Mouse (Mus musculus) neutrophil, adult 5-6 weeks (primary cell): ENCODE measurements around the gene Cfap77. TPM values are rescaled to one million over a fixed set of nuclear protein-coding genes. Genes with fewer than 3 reads are reported as not detected.

Experiments
- ATAC-seq: fragments of 151-379, 151-347 bp; 2 replicates; pipeline ENCODE4 v1.8.0; 2017; ENCODE audit warnings: mild to moderate bottlenecking, moderate TSS enrichment; ENCODE audit not compliant: insufficient number of reproducible peaks, poor library complexity, low FRiP score, severe bottlenecking; ENCODE audit errors: extremely low read depth
- total RNA-seq: library from RNA; stranded (forward); fragments of 200-1000 nt; gene quantifications from 2 replicates; pipeline ENCODE4 v1.2.3, GENCODE M21; 2017

The Cfap77 gene
- total RNA-seq, 1 experiment from 2014 or later, result not detected

DNA sequence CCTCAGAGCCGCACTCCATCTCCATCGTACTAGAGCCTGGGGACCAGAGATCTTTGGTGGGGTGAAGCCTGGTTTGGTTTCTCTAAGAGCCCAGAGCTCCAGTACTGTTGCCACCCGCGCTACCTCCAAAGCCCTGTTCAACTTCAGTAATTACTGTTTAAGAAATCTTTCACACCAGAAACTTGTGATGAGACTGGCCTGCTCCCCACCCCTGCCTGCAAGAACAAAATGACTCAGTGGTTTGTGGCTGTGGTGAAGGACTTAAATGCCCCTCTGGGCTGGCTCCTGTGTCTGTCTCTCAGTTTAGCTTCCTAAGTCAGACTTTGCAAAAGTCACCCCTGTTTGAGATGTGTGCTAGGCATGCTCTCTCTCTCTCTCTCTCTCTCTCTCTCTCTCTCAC, 141.9 kb downstream of the Cfap77 start:
- no peak for ATAC-seq

GRCm38 (mm10) chr2:28912039-28912700, 142.7 kb downstream of the Cfap77 start:
- ATAC-seq, result no peak

- no peak for ATAC-seq
These were observed 143.4 kb downstream of the Cfap77 start for GRCm38 (mm10) chr2:28911331-28912038.

DNA sequence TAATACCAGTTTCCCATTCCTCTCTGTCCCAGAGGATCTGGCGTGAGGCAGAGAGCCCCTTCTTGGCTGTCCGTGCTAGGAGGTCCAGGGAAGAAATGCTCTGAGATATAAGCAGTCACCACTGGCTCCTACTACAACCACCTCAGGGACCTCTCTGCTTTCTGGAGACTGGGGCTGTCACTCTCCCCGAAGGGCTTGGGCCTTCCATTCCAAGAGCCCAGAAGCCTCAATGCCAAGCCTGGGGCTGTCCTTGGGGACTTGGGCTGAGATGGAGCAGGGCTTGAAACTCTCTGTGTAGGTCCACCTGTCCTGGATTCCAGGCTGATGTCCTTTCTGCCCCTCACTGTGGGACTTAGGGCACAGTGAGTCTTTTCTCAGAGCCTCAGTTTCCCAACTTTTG, 144.0 kb downstream of the Cfap77 start:
- ATAC-seq, result no peak

DNA sequence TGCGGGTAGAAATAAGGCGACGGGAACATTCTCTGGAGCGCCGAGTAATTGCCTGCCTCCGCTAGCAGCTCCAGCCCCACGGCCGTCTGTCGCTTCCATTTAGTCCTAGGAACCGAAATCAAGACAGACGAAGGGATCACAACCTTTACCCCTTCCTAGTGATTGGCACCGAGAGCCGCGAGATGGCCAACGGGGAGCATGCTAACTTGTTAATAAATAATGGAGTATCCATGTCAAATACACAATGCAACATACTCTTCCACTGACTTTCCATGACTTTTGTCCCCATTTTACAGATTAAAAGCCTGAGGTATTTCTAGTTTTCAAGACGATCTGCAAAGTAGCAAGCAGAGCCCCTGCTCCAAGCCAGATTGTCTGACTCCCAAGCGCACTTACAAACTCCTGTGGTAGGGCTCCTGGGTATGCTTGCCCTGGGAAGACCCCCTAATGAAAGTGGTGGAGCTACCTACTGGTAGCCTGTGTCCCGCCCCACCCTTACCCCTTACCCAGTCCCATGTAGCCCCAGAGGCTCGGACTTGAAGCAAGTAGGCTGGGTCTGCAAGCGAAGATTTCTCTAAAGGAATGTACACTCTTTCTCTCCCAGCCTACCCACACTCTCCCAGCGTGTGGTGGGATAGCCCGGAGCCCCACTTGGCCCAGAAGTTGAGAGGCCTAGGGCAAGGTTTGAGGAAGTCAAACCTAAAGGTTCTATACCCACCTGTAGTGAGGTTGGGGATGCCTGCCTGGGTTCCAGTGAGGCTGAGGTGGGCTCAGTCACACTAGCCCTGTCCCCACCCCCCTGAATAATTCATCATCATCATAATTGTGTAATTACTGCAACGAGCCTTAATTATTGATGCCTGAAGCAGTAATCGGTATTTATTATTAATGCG, 144.8 kb downstream of the Cfap77 start:
- no peak for ATAC-seq

- ATAC-seq, result no peak
These were observed 145.6 kb downstream of the Cfap77 start for GRCm38 (mm10) chr2:28909186-28909817.

- no peak for ATAC-seq
These were observed 146.3 kb downstream of the Cfap77 start for GRCm38 (mm10) chr2:28908389-28909153.

- ATAC-seq, result no peak
These were observed 147.0 kb downstream of the Cfap77 start for GRCm38 (mm10) chr2:28907691-28908388.

GRCm38 (mm10) chr2:28905561-28905960, 149.3 kb downstream of the Cfap77 start:
- no peak for ATAC-seq

GRCm38 (mm10) chr2:28904786-28905185, 150.1 kb downstream of the Cfap77 start:
- ATAC-seq, result no peak

DNA sequence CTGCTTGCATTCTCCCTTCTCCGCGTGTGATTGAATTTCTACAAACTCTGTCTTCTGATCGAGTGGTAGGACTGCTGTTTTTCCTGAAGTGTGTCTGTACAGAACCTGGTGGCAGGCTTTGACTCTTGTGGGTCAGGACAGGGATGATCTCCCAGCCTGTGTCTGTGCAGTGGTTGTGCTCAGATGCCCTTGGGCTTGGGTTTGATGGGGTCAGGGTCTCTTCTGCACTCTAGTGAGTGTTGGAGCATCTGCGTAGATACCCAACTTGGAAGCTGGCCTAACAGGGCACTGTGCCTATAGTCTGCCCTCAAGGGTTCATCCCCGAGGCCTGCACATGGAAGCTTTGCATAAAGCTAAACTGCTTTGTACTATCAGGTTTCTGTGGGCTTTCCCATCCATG, 151.0 kb downstream of the Cfap77 start:
- no peak for ATAC-seq

- no peak for ATAC-seq
These were observed 152.6 kb downstream of the Cfap77 start for GRCm38 (mm10) chr2:28902291-28902690.

DNA sequence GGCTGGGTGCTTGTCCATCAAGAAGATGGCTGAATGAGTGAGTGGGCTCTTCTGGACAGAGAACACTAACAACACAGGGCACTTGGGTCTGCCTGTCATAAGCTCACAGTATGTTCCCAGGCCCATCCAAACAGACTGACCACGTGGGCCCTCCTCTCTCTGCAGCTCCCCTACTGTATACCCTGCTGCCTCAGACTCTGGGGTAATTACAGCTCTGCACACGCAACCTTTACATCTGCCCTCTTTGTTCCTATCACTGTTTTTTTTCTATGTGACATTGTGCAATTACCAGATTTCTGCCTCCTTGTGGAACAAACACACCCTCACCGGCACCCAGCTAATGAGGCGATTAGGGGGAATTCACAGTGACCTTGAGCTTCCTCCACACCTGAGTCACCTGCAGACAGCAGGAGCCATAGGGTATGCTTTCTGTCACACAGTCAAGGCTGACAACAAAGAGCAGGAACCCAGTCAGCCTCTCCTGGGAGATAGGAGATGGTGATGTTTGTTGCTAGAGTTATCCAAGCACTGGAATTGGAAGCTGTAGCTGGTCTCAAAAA, 157.4 kb downstream of the Cfap77 start:
- ATAC-seq, result no peak

DNA sequence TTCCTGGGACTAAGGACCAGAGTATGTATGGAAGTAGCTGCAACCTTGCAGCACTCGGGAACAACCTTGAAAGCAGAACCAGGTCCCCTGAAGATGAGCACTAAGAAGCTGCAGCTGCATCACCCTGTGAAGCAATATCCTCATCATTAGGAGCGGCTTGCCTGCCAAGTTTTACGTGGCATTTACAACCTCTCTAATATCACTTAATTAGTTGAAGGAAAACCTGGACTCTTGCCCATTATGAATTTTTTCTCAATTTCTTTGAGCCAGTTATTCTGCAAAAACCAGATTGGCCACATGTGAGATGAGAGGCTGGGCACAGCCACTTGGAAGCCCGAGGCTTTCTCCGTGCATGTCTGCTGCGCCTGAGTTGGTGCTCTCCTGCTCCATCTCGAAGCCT, 159.0 kb downstream of the Cfap77 start:
- ATAC-seq, result no peak

GRCm38 (mm10) chr2:28893526-28893925, 161.3 kb downstream of the Cfap77 start:
- no peak for ATAC-seq

GRCm38 (mm10) chr2:28892796-28893195, 162.1 kb downstream of the Cfap77 start:
- ATAC-seq, result no peak

DNA sequence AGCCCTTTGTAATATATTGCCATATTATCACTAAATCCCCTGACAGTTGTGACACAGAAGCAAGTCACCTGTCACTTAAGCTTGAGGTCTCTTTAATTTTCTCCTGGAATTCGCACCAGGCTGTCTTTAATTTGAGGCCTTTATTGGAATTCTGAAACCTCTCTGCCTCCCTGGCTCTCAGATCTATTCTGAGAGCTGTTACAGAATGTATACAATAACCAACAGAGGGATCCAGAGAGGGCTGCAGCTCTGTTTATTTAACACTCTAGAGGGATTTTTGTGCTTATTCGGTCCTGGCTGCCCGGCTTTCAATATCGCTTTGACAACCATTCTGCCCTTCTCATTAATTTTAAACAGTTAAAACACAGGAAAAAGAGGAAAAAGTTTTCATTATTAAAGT, 170.0 kb downstream of the Cfap77 start:
- no peak for ATAC-seq
